Mouse (Mus musculus) liver, adult 2 months (tissue): ENCODE measurements around the gene Dusp23.

Experiments used
- CTCF ChIP-seq: fragments of 200-500 bp; IDR thresholded peaks from 2 replicates; pipeline ENCODE4 v1.5.1; 2011; ENCODE audit warnings: low read depth, low read length, control low read depth
- POLR2A ChIP-seq: fragments of 200-500 bp; IDR thresholded peaks from 2 replicates; pipeline ENCODE4 v1.6.1; 2011; ENCODE audit warnings: low read length, control low read depth; ENCODE audit not compliant: insufficient read depth; ENCODE audit errors: extremely low read depth

DNA sequence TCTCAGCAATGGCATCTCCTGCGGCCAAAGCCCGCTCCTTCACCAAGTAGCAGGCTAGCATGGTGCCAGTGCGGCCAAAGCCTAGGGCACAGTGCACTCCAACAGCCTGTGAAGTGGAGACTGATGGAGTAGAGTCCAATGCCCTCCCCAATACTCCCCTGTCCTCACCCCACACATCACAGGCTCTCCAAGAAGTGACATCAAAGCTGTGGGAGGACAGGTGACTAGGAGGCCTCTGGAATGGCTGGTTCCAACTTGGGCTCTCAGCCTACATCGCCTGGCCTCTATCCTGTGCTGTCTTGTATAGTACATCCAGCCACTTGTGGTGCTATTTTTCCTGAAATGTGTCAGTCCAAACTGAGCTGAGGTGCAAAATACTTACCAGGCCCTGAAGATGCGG is 1.0 kb downstream of the Dusp23 start:
- no peak for TF ChIP-seq POLR2A
- no peak for TF ChIP-seq CTCF
